Mouse (Mus musculus): ENCODE measurements around the gene 1700020A23Rik.

DNA sequence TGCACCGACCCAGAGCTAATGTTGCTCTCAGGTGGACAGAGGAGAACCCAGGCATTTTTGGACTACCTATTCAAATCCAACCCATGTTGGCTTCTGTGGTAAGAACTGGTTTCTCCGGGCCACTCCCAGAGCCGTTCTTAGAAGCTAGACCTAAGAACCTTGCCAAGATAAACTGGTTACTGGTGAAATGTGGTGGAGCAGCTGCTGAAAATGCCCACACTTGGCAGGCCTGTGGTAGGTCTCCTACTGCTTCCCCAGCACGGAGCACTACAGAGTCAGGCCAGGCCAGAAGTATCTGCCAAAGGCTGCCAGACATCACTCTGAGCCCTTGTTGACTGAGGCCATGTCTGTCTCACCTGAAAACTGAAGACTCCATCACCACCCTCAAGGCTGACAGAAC is 30.1 kb upstream of the 1700020A23Rik start:
- TF ChIP-seq CTCF (IDR thresholded peaks at IDR 0.05; ENCODE audit: control insufficient read depth, insufficient read depth, low read length), result no peak
- TF ChIP-seq POLR2A (IDR thresholded peaks at IDR 0.05; ENCODE audit: borderline replicate concordance, control insufficient read depth, low read depth, low read length), result no peak
